Mouse (Mus musculus): ENCODE data around the gene Trpt1.

The Trpt1 gene

DNA sequence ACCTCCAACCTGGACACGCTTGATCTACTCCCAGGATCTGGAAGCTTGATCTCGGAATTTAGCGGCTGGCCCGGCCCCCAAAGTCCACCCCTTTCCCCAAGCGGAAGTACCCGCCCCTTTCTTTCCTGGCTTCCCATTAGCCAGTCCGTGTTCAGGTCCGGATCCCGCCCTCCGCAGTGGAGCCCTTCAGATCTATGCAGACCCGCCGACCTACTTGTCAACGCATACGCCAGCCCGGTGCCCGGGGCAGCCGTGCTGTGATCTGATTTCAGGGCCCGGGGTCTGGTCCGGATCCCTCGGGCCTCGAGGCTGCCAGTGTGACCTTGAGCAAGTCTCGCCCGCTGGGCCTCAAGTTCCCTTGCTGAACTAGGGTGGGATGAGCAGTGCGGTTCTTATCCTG is at the start of gene Trpt1, which contains the start of gene Nudt22:
Gene Trpt1 (plus strand): TSS at position 126 of the 400 bp plus-strand sequence.
Gene Nudt22 (minus strand): TSS at position 112 of the 400 bp plus-strand sequence.
- peak; percentile 92 to 93 for DNase-seq

- DNase-seq: no peak
Measured at GRCm38 (mm10) chr19:6947742-6948141, 48.2 kb upstream of the Trpt1 start.

GRCm38 (mm10) chr19:6948186-6948585 is 47.7 kb upstream of the Trpt1 start:
- DNase-seq: peak; percentile 91 to 94

- DNase-seq: no peak
Measured at GRCm38 (mm10) chr19:6949532-6949931, 46.4 kb upstream of the Trpt1 start.

GRCm38 (mm10) chr19:6949951-6950350 is 46.0 kb upstream of the Trpt1 start:
- no peak for DNase-seq

DNA sequence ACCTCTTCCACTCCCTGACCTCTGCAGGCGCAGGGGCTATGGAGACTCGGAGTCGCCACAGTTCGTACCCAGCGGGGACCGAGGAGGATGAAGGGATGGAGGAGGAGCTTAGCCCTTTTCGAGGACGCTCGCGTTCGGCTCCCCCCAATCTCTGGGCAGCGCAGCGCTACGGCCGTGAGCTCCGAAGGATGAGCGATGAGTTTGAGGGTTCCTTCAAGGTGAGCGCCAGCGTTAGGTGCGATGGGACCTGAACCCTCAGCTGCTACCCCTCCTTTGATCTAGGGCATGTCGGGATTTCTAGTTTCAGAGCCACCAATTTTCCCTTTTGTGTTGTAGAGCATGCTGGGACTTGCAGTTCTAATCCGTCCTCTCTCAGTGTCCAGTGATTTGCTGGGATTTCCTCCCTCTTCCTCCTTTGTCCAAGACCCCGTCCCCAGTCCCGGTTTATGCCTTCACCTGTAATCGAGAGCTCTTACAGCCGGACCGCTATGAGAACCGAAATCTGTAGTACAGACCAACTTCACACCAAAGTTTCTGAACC is 45.2 kb upstream of the Trpt1 start:
- DNase-seq: peak; percentile 72 to 73

DNA sequence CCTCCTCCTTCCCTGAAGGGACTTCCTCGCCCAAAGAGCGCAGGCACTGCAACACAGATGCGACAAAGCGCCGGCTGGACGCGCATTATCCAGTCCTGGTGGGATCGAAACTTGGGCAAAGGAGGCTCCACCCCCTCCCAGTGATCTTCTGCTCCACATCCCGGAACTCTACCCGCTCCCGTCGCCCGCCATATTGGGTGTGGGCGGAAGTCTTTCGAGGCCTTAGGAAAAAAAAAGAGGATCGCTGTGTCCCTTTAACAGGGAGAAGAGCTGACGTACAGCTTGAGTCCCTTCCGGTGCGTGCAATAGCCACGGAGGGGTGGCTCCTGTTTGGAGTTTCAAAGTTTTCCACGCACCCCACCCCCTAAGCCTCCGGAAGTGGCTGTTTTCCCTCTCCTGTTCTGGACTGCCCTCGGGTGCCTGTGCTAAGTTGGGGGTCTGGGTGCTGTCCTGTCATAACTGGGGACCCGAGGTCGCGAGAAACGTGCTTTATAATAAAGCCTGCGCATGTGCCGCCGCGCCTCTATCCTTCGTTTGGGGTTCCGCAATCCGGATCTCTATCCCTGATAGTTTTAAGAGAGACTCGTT is 44.5 kb upstream of the Trpt1 start:
- DNase-seq: peak; percentile 92 to 96

DNA sequence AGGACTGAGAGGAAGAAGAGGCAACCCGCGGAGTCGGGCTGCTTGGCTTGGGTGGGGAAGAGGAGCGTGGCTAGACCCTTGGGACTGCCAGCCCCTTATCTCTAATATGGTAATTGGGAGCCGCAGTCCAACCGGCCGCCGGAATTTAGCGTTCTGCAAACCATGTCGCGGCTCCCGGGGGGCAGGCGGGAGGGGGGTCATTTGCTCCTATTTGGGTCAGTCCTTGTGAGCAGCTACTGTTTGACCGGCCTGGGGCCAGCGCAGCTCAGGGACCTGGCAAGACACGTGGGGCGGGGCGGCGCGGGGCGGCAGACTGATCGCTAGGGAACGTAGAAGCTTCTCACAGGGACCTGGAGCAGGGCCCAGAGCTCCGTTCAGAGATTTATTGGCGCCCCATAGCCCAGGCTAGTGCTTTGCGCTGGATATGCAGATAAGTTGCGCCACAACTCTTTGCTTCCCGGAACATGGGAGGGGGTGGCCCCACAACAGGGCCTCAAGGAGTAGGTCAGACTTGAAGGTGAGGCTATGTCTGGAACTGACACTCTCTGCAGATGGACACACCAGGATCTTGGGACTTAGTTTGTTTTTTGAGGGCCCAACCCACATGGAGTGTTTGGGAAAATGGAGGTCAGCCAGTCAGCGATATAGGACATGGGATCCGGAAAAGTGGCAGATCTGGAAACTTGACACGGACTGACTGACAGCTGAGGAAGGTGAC is 43.8 kb upstream of the Trpt1 start:
- peak; percentile 81 to 82 for DNase-seq

- DNase-seq: peak in 1 of 2 experiments; percentile 45
Measured at GRCm38 (mm10) chr19:6952712-6953037, 43.3 kb upstream of the Trpt1 start.

GRCm38 (mm10) chr19:6954046-6954445 is 41.9 kb upstream of the Trpt1 start:
- peak; percentile 57 to 60 for DNase-seq

GRCm38 (mm10) chr19:6955424-6955823 is 40.5 kb upstream of the Trpt1 start:
- no peak for DNase-seq

- DNase-seq: no peak
Measured at GRCm38 (mm10) chr19:6956461-6956860, 39.5 kb upstream of the Trpt1 start.

GRCm38 (mm10) chr19:6968491-6969271 is 27.2 kb upstream of the Trpt1 start:
- no peak for DNase-seq

DNA sequence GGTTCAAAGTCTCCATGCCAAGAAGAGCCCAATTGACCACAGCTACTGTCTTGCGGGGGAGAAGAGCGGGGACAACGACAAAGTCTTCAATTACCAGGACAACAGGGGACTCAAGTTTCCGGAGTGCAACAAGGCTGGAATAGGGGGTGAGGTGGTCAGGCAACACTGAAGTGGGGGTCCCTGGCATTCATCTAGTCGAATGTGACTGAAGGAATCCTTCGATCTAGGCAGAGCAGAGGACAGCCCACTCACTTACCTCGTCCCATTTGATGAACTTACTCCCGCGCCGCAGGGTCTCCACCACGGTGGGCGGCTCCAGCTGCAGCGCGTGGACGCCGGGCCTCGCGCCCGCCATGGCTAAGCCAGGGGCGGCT is 26.7 kb upstream of the Trpt1 start:
- DNase-seq: no peak

- peak; percentile 74 to 76 for DNase-seq
Measured at GRCm38 (mm10) chr19:6969665-6970381, 26.1 kb upstream of the Trpt1 start.

GRCm38 (mm10) chr19:6970460-6971085 is 25.4 kb upstream of the Trpt1 start:
- no peak for DNase-seq

GRCm38 (mm10) chr19:6971644-6972043 is 24.3 kb upstream of the Trpt1 start:
- no peak for DNase-seq

- DNase-seq: no peak
Measured at GRCm38 (mm10) chr19:6972247-6972917, 23.5 kb upstream of the Trpt1 start.

GRCm38 (mm10) chr19:6973581-6974190 is 22.2 kb upstream of the Trpt1 start:
- DNase-seq: no peak

DNA sequence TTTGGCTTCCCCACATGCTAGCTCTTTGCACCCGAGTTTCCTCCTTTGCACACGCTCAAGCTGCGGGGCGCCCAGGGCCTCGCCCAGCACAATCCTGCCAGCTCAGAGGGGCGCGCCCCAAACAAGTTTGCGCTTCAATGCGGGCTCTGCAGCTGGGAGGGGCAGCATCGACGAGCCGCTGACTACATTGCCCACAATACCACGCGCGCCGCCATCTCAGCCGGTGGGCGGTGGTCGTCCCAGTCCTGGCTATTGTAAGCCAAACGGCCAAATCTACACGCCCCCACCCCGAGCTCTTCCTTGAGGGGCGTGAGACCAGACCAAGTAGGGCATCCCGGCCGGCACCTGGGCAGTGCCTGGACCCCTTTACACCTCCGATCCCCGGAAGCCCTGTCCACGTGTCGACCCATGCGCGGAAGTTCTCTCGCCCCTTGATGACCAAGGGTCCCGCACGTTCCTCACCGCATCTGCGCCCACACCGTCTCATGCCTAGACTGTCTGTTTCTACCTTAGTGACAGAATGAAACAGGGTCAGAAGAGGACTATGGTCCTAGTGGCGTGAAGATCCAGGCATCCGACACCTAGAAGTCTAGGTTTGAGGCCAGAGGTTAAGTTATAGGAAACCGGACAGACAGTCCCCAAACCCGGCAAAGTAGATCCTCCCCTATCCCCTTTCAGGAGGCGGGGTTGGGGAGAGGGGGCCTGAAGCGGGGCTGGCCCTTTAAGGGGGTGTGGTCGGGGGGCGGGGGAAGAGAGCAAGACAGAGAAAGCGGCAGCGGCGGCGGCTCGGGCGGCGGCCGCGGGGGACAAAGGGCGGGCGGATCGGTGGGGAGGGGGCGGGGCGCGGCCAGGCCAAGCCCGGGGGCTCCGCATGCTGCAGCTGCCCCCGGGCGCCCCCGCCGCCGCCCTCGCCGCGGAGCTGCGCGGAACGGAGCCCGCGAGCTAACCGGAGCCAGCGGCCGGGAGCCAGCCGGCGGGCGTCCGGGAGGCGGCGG is 21.4 kb upstream of the Trpt1 start, which contains the start of gene Ppp1r14b:
Gene Ppp1r14b (plus strand): TSS at position 758 of the 995 bp plus-strand sequence.
- DNase-seq: peak; percentile 91 to 95

All from cerebellum, postnatal 10 days (tissue).